ENCODE assay signal across 8 mouse cellular contexts in the genomic region with DNA sequence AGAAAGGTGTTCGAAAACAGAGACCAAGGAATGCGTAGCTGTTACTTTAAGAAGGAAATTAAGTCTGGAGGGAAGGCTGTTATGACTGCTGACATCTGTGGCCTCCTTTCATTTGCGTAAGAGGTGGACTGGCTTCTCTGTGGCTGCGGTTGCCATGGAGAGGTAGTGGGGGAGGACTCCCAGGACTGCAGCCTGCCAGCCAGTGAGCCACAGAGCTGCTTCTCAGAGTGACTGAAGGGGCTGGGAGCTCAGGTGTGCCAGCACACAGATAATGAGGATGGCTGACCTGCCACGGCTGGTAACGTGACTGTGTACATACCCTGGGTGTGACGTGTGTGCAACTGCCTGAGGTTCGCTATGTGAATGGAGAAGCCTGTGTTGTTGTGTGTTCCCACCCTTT. TPM values are rescaled to one million over a fixed set of nuclear protein-coding genes. Genes with fewer than 3 reads are reported as not detected.
A peak's percentile ranks its signal among the peaks of the same experiment; 100 is the strongest.
DNase-seq lines count a peak whose midpoint lies in the region; ATAC-seq lines count a peak whose summit lies in the region.

No protein-coding gene starts in this region.

- DNase-seq in cerebellum, adult 11 months: peak; percentile 74
- DNase-seq in heart, postnatal 36 days: peak; percentile 60 to 69
- DNase-seq in layer of hippocampus, adult 11-12 months (ENCODE audit: low spot score): peak; percentile 72
- DNase-seq in neural tube, embryonic 11.5 days (ENCODE audit: low spot score): peak; percentile 83

- H3K9me3 ChIP-seq in forebrain, embryonic 15.5 days: no peaks in the 10 kb centered on the region
- H3K9me3 ChIP-seq in liver, embryonic 16.5 days (replicated peaks; ENCODE audit: control insufficient read depth, low read length): no peaks in the 10 kb centered on the region
- no peaks in the 10 kb centered on the region for H3K9me3 ChIP-seq in neural tube, embryonic 11.5 days (ENCODE audit: control insufficient read depth, low read length)
- no peaks in the 10 kb centered on the region for H3K9me3 ChIP-seq in stomach, embryonic 16.5 days (replicated peaks; ENCODE audit: control insufficient read depth, low read length)

- H3K36me3 ChIP-seq in forebrain, embryonic 15.5 days: no peaks in the 10 kb centered on the region
- no peaks in the 10 kb centered on the region for H3K36me3 ChIP-seq in liver, embryonic 16.5 days (ENCODE audit: control insufficient read depth, insufficient read depth)
- no peaks in the 10 kb centered on the region for H3K36me3 ChIP-seq in neural tube, embryonic 11.5 days (ENCODE audit: control insufficient read depth, insufficient read depth, low read length)
- H3K36me3 ChIP-seq in stomach, embryonic 16.5 days (ENCODE audit: control insufficient read depth, insufficient read depth, low read length): no peaks in the 10 kb centered on the region

- peak overlapping the region; percentile 23; the same call in 1 of the 2 replicates for H3K9ac ChIP-seq in forebrain, embryonic 15.5 days (replicated peaks)
- H3K9ac ChIP-seq in liver, embryonic 16.5 days (ENCODE audit: low read depth, low read length): no peak overlapping the region
- no peak overlapping the region for H3K9ac ChIP-seq in neural tube, embryonic 11.5 days (ENCODE audit: low read length)
- H3K9ac ChIP-seq in stomach, embryonic 16.5 days (ENCODE audit: low read length): no peak overlapping the region

- H3K4me1 ChIP-seq in forebrain, embryonic 15.5 days: peaks cover 32% of the 10 kb centered on the region
- H3K4me1 ChIP-seq in liver, embryonic 16.5 days (ENCODE audit: control insufficient read depth, low read depth, low read length): peaks cover 20% of the 10 kb centered on the region
- peaks cover 17% of the 10 kb centered on the region for H3K4me1 ChIP-seq in neural tube, embryonic 11.5 days (ENCODE audit: control insufficient read depth, insufficient read depth, low read length)
- peaks cover 21% of the 10 kb centered on the region for H3K4me1 ChIP-seq in stomach, embryonic 16.5 days (ENCODE audit: control insufficient read depth, insufficient read depth, low read length)

- peak overlapping the region; percentile 15 for H3K4me3 ChIP-seq in forebrain, embryonic 15.5 days
- no peak overlapping the region for H3K4me3 ChIP-seq in liver, embryonic 16.5 days (ENCODE audit: low read depth, low read length)
- H3K4me3 ChIP-seq in neural tube, embryonic 11.5 days (ENCODE audit: low read depth, low read length): no peak overlapping the region
- H3K4me3 ChIP-seq in stomach, embryonic 16.5 days (replicated peaks; ENCODE audit: low read length): no peak overlapping the region

- peak; percentile 86 for ATAC-seq in CD4-positive, CD25-positive, alpha-beta regulatory T cell, adult 4 months
- peak; percentile 90 for ATAC-seq in forebrain, embryonic 15.5 days (replicated peaks)
- ATAC-seq in liver, embryonic 16.5 days (ENCODE audit: low read depth): peak; percentile 64
- peak; percentile 93 for ATAC-seq in neural tube, embryonic 11.5 days (ENCODE audit: insufficient read depth, low FRiP score, low TSS enrichment)
- peak; percentile 88 for ATAC-seq in stomach, embryonic 16.5 days (ENCODE audit: insufficient read depth, low FRiP score)

- peak overlapping the region; percentile 24 for H3K4me2 ChIP-seq in forebrain, embryonic 15.5 days (replicated peaks)
- peak overlapping the region; percentile 34; the same call in 1 of the 2 replicates for H3K4me2 ChIP-seq in liver, embryonic 16.5 days (ENCODE audit: low read depth, low read length)
- H3K4me2 ChIP-seq in neural tube, embryonic 11.5 days (ENCODE audit: low read depth): no peak overlapping the region
- H3K4me2 ChIP-seq in stomach, embryonic 16.5 days (ENCODE audit: low read depth, low read length): peak overlapping the region; percentile 26; the same call in 1 of the 2 replicates

- WGBS in forebrain, embryonic 15.5 days: 12% methylated on average over 8 of the region's 8 CpGs
- WGBS in liver, embryonic 16.5 days (ENCODE audit: insufficient replicate concordance): 12% methylated on average over 8 of the region's 8 CpGs
- 29% methylated on average over 8 of the region's 8 CpGs for WGBS in neural tube, embryonic 11.5 days
- WGBS in stomach, embryonic 16.5 days: 20% methylated on average over 8 of the region's 8 CpGs

- intact Hi-C loops in heart, postnatal 36 days (cut with DNase I): loop anchor here (5.0 kb wide), 1 partner anchor 51 kb away; a partner anchor contains a TSS

- H3K27ac ChIP-seq in forebrain, embryonic 15.5 days (replicated peaks): peak overlapping the region; percentile 65
- H3K27ac ChIP-seq in liver, embryonic 16.5 days (ENCODE audit: low read length): no peak overlapping the region
- H3K27ac ChIP-seq in neural tube, embryonic 11.5 days (ENCODE audit: low read depth, low read length): 0 out of 2 replicates have a peak overlapping the region, but pooled peaks have one; percentile 17
- H3K27ac ChIP-seq in stomach, embryonic 16.5 days (ENCODE audit: low read length): no peak overlapping the region

- H3K27me3 ChIP-seq in forebrain, embryonic 15.5 days: no peaks in the 10 kb centered on the region
- no peaks in the 10 kb centered on the region for H3K27me3 ChIP-seq in liver, embryonic 16.5 days (ENCODE audit: control insufficient read depth, insufficient read depth, low read depth, low read length)
- no peaks in the 10 kb centered on the region for H3K27me3 ChIP-seq in neural tube, embryonic 11.5 days (ENCODE audit: control insufficient read depth, insufficient read depth, low read length)
- H3K27me3 ChIP-seq in stomach, embryonic 16.5 days (ENCODE audit: control insufficient read depth, insufficient read depth, low read length): no peaks in the 10 kb centered on the region

RNA-seq across cellular contexts. Expression of a gene that starts 51.2 kb away (rescaled TPM):
- 10 to 100 TPM; 13.5 to 14.0 TPM for polyA plus RNA-seq in CD4-positive, CD25-positive, alpha-beta regulatory T cell, adult 4 months (2017; shearing (Covaris generic))
- 17.7 and 21.9 TPM in 2 replicates for polyA plus RNA-seq in forebrain, embryonic 15.5 days (2015; fragmentation: Nextera tagmentation; extraction: Ambion mirVana)
- 10 to 100 TPM; 25.6 to 27.4 TPM for total RNA-seq in heart, postnatal 36 days (2021)
- 1.7 and 2.3 TPM in 2 replicates for polyA plus RNA-seq in liver, embryonic 16.5 days (2015; fragmentation: Nextera tagmentation; extraction: Ambion mirVana)
- polyA plus RNA-seq in neural tube, embryonic 11.5 days (2014; fragmentation: Nextera tagmentation; extraction: Ambion mirVana): 13.0 and 13.5 TPM in 2 replicates
- polyA plus RNA-seq in stomach, embryonic 16.5 days (2015; fragmentation: Nextera tagmentation; extraction: Ambion mirVana): 5.3 and 7.0 TPM in 2 replicates

Comparison
In these comparisons a context has a peak if more than half of its experiments do, and no peak if none do; other contexts are left out.
1. H3K27ac ChIP-seq: peak in forebrain, embryonic 15.5 days (single experiment) and neural tube, embryonic 11.5 days (single experiment); none in liver, embryonic 16.5 days (single experiment) and stomach, embryonic 16.5 days (single experiment).
2. Peak in every context shown above with its lines, with median percentiles within 50 percentile points of each other: ATAC-seq and DNase-seq.